Mouse (Mus musculus): ENCODE measurements around the gene Acad9.
A peak's percentile ranks its signal among the peaks of the same experiment; 100 is the strongest.
"Not testable (repeated sequence)": the region's sequence is repeated elsewhere in the genome, so short reads cannot be mapped to it uniquely, and the experiment has no call there.

Acad9 gene

DNA sequence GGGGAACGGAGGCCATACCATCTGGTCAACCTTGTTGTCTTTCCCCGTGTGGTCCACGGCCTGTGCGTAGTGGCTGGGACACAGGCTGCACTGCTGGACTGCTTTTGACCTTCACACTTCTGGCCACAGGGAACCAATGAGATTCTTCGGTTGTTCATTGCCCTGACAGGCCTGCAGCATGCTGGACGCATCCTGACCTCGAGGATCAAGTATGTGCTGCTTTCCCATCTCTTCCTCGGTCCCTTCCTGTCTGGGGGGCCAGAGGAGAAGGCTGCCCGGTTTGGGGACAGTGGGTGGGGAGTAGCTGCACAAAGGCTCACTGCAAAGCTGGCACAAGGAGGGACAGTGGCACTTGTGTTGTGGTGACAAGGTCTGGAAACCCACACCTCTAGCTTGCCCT is 21.8 kb downstream of the Acad9 start:
- no peak for DNase-seq (ENCODE audit: low read depth)

DNA sequence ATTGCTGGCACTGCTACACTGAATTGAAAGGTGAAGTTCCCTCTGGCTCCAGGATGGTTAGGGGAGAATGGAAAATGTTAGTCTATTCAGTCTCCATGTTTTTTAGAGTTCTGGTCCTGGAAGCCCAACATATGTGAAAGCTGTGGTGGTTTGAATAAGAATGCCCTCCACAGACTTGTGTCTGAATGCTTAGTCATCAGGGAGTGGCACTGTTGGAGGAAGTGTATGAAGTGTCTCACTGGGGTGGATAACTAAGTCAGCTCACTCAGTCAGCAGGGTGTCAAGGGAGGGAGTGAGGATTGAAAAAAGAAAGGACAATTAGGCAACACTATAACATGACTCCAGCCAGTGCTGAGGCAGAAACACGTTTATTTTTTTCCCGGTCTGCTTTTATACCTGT is 29.6 kb downstream of the Acad9 start:
- DNase-seq (ENCODE audit: low read depth) = no peak

GRCm38 (mm10) chr3:36116076-36116475 is 50.3 kb downstream of the Acad9 start:
- no peak for DNase-seq (ENCODE audit: low read depth)

GRCm38 (mm10) chr3:36119684-36120548 is 54.1 kb downstream of the Acad9 start:
- DNase-seq (ENCODE audit: low read depth) = no peak

DNA sequence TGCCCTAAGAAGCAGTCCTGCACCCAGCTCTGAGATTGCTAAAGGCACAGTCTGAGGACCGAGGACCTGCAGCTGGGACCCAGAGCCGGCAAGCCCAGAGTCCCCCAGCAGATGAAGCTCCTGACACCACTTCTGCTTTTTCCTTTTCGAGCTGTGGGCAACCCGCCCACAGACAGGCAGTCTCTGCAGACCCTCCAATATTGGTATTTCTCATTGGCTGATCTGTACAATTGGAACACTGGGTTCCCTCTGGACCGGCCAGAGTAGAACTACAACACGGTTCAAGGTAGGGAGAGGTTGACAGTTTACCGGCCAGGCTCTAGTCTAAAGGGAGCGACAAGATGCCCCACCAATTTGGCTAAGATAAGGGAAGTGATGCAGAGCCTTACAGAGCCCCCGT is 60.4 kb downstream of the Acad9 start:
- DNase-seq (ENCODE audit: low read depth) = not testable (repeated sequence)

GRCm38 (mm10) chr3:36136152-36136551 is 70.4 kb downstream of the Acad9 start:
- no peak for DNase-seq (ENCODE audit: low read depth)

DNA sequence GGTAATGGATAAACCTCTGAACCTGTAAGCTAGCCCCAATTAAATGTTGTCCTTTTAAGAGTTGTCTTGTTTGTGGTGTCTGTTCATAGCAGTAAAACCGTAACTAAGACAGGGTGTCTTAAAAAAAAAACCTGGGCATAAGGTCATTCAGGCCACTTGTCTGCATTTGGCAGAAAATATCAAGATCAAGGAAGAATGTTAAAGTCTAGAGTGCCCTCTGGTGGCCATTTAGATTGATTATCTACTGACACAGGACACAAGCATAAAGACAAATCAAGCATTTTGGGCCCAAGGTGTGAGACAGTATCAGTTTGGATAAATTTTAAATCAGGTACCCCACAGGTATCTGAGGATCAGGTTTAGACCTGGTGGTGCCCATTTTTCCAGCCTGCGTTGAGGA is 71.8 kb downstream of the Acad9 start:
- DNase-seq (ENCODE audit: low read depth) = peak; percentile 50

DNA sequence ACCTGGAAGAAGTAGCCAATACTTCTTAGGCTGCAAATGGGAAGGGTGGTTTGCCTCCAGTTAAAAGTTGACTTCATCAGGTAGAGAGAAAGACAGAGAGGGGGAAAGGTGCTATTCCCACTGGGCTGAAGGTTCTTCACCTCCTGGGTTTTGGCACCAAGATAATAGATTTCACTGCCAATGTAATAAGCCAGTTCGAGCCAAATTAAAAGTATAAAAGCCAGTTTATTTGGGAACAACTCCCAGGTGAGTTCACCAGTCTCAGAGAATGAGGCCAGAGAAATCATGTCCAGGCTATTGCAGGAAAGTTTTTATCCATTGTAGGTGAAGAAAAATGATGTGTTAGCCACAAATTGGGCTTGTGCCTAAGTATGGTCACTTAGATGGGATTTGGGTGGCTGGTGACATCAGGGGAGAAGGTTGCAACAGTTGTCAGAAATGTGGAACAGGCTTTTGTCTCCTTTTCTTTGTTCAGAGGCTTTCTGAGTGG is 72.4 kb downstream of the Acad9 start:
- DNase-seq (ENCODE audit: low read depth) = no peak

GRCm38 (mm10) chr3:36138996-36139395 is 73.2 kb downstream of the Acad9 start:
- no peak for DNase-seq (ENCODE audit: low read depth)

Data from c-Kit-positive CD71-positive TER-119-negative erythroid progenitor cells, embryonic 14.5 days (primary cell).